Mouse (Mus musculus) heart, embryonic 13.5 days (tissue): Measurements from ENCODE around the gene Zfp239. TPM values are rescaled to one million over a fixed set of nuclear protein-coding genes. Genes with fewer than 3 reads are reported as not detected.

Experiments
- ATAC-seq: fragments of 200-750 bp; cut with Nextera tagmentation; 2 replicates; pipeline ENCODE4 v1.8.0; 2017; ENCODE audit warnings: moderate TSS enrichment; ENCODE audit not compliant: insufficient number of reproducible peaks, low FRiP score, low TSS enrichment; ENCODE audit errors: extremely low read depth
- H3K27ac ChIP-seq: fragments of 300-500 bp; sonication (generic); replicated peaks from 2 replicates; pipeline ENCODE4 v1.5.1; 2015; ENCODE audit warnings: moderate library complexity, mild to moderate bottlenecking, inconsistent platforms
- H3K27me3 ChIP-seq: fragments of 300-500 bp; sonication (generic); replicated peaks from 2 replicates; pipeline ENCODE4 v1.6.1; 2015; ENCODE audit warnings: mild to moderate bottlenecking, inconsistent platforms
- H3K36me3 ChIP-seq: fragments of 300-500 bp; sonication (generic); 2 replicates; pipeline ENCODE4 v1.6.1; 2015; ENCODE audit warnings: mild to moderate bottlenecking, inconsistent platforms
- H3K4me1 ChIP-seq: fragments of 300-500 bp; sonication (generic); 2 replicates; pipeline ENCODE4 v1.6.1; 2015; ENCODE audit warnings: inconsistent platforms
- H3K4me2 ChIP-seq: fragments of 300-500 bp; sonication (generic); 2 replicates; pipeline ENCODE4 v1.6.1; 2015; ENCODE audit warnings: inconsistent platforms, mild to moderate bottlenecking, moderate library complexity
- H3K4me3 ChIP-seq: fragments of 300-500 bp; sonication (generic); 2 replicates; pipeline ENCODE4 v1.5.1; 2015; ENCODE audit warnings: moderate library complexity, mild to moderate bottlenecking, inconsistent platforms
- H3K9ac ChIP-seq: fragments of 300-500 bp; sonication (generic); 2 replicates; pipeline ENCODE4 v1.6.1; 2015; ENCODE audit warnings: inconsistent platforms, mild to moderate bottlenecking, moderate library complexity
- H3K9me3 ChIP-seq: fragments of 300-500 bp; sonication (generic); 2 replicates; pipeline ENCODE4 v1.6.1; 2016; ENCODE audit warnings: inconsistent platforms
- WGBS: fragments of 180-500 bp; shearing (Covaris S2); methylation state at CpG from one replicate; pipeline ENCODE4 v1.1.7; 2015; ENCODE audit warnings: mixed read lengths; 5-methylcytosine and 5-hydroxymethylcytosine counted together
- polyA plus RNA-seq: library from polyadenylated mRNA; unstranded; fragments of >200 nt; fragmentation: Nextera tagmentation; extraction: Ambion mirVana; gene quantifications from 2 replicates; pipeline ENCODE4 v1.2.1, GENCODE M21; 2015

The Zfp239 gene
- polyA plus RNA-seq, 1 experiment from 2014 or later: 2.0 TPM

DNA sequence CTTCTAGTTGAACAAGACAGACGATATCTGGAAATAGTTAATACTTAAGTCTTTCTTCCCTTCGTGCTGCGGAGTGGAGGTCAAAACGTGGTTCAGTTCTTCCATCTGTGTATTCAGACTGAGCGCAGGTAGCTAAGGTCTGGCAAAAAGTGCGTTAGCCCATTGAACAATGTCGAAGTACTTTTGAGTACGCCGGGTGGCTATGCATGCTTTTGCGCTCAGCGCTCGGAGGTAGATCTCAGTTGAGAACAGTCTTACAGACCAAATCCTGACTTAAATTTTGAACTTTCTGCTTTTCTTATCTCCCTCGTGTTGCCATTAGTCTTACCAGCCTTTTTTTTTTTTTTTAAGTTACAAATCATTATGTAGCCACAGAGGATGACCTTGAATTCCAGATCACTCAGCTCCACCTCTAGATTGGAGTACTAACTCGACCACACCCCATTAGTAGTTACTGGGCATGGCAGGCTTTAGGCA, 46.6 kb downstream of the Zfp239 start:
- Histone ChIP-seq H3K27me3 (no peaks in the 10 kb centered on the region), H3K4me1 (peaks cover 45% of the 10 kb centered on the region), H3K4me2 (peak overlapping the region; percentile 90), H3K9me3 (no peaks in the 10 kb centered on the region), H3K36me3 (no peaks in the 10 kb centered on the region), H3K4me3 (peak overlapping the region; percentile 80), H3K9ac (peak overlapping the region; percentile 94), H3K27ac (peak overlapping the region; percentile 92)
- ATAC-seq: no peak
- under 1% methylated on average over 14 of the region's 14 CpGs for WGBS

DNA sequence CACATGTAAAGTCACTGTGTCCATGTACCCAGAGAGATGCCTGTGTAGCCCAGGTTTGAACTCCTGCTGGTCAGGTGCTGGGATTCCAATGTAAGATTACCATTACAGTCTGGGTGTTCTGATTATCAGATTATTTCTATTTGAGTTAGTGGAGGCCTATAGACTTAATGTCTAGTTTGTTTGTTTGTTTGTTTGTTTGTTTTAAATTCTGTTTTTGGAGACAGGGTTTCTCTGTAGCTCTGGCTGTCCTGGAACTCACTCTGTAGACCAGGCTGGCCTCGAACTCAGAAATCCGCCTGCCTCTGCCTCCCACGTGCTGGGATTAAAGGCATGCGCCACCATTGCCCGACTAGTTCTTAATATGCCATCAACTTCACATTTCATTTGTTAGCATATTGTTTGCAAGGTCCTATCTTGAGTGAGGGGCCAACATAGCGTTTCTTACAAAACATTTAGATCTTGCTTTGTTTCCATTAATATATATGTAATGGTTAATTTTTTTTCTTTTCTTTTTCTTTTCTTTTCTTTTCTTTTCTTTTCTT, 48.3 kb downstream of the Zfp239 start:
- 78% methylated on average over 6 of the region's 6 CpGs for WGBS
- H3K4me2 ChIP-seq: peak overlapping the region; percentile 90
- no peaks in the 10 kb centered on the region for H3K36me3 ChIP-seq
- peak overlapping the region; percentile 80 for H3K4me3 ChIP-seq
- no peak for ATAC-seq
- peaks cover 53% of the 10 kb centered on the region for H3K4me1 ChIP-seq
- H3K9me3 ChIP-seq: no peaks in the 10 kb centered on the region
- no peaks in the 10 kb centered on the region for H3K27me3 ChIP-seq
- H3K9ac ChIP-seq: peak overlapping the region; percentile 94
- no peak overlapping the region for H3K27ac ChIP-seq

DNA sequence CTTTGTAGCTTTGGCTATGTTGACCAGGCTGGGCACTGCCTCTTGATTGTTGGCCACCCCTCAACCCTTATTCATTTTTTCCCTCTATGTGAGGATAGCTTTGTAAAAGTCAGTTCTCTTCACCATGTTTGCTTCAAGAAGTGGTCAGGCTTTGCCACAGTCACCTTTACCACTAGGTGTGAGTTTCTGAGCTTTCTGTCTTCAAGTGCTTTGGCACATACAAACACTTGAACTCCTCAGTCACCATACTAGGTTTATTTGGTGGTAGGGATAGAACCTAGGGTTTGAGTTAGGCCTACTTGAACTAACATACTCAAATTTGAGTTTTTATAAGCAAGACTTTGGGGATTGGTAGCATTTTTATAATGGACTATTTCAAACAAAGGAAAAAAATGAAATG, 52.6 kb downstream of the Zfp239 start:
- H3K9me3 ChIP-seq: no peaks in the 10 kb centered on the region
- H3K9ac ChIP-seq: no peak overlapping the region
- H3K27me3 ChIP-seq: no peaks in the 10 kb centered on the region
- H3K27ac ChIP-seq: 0 out of 2 replicates have a peak overlapping the region, but pooled peaks have one; percentile 8
- no peak for ATAC-seq
- H3K4me3 ChIP-seq: no peak overlapping the region
- H3K4me2 ChIP-seq: no peak overlapping the region
- H3K36me3 ChIP-seq: no peaks in the 10 kb centered on the region; the same call in 1 of the 2 replicates
- H3K4me1 ChIP-seq: peaks cover 61% of the 10 kb centered on the region

DNA sequence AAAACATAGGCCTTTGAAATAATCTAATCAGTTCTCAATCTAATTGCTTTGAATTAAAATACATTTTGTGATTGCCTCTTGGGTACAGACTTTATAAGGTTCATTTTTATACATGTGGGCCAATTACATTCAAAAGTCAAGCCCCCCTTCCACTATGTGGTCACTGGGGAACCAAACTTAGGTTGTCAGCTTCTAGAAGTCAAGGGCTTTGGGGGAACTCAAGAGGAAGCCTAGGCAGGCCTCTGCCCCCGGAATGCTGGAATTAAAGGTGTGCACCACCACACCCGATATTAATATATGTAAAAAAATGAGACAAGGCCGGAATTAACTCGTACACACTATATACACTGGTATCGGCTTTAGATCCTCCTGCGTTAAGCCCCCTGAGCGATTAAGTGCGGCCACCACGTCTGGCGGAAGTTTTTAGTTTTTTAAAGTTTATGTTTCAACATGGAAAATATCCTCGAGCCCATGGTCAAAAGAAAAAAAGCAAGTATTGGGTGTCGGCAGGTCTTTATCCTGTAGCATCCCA, 54.4 kb downstream of the Zfp239 start:
- ATAC-seq: no peak
- Histone ChIP-seq H3K4me2 (peak overlapping the region; percentile 87), H3K27me3 (no peaks in the 10 kb centered on the region), H3K36me3 (peaks cover 14% of the 10 kb centered on the region), H3K4me1 (peaks cover 64% of the 10 kb centered on the region), H3K27ac (peak overlapping the region; percentile 98), H3K4me3 (peak overlapping the region; percentile 80), H3K9ac (peak overlapping the region; percentile 92), H3K9me3 (no peaks in the 10 kb centered on the region)
- WGBS: 2% methylated on average over 12 of the region's 12 CpGs

DNA sequence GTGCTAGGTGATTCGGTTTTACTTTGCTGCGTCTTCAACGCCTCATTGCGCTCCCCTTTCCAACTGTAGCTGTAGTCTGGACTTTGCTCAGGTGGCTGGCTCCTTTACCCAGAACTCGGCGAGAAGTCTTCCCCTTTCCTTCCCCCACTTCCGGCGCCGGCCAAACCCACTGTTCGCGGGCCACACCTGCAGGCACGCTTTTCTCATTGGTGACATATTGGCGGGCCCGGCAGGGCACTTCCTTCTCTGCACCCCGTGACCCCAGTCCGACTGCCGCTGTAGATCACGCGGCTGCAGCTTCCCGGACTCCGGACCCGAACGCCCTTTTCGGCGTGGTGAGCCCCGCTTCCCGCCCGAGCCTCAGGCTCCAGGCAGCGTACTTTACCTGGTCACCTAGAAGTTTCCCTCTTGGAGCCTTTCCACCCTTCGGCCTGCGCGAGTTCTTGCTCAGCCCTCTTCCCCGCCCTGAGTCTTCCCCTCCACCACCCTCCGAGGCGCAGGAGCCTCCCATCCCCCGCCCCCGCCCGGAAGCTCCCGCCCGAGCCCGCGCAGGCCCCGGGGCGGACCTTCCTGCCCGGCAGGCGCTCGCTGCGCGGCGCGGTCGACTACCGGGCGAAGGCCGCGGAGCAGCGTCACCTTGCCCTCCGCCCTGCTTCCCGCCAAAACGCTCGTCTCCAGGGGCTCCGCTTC, 55.0 kb downstream of the Zfp239 start:
- peak; percentile 91 for ATAC-seq
- peak overlapping the region; percentile 92 for H3K9ac ChIP-seq
- WGBS: under 1% methylated on average over 62 of the region's 62 CpGs
- no peaks in the 10 kb centered on the region for H3K9me3 ChIP-seq
- H3K4me1 ChIP-seq: peaks cover 59% of the 10 kb centered on the region
- H3K27me3 ChIP-seq: no peaks in the 10 kb centered on the region
- H3K27ac ChIP-seq: peak overlapping the region; percentile 98
- H3K4me2 ChIP-seq: peak overlapping the region; percentile 87
- H3K36me3 ChIP-seq: peaks cover 19% of the 10 kb centered on the region
- H3K4me3 ChIP-seq: peak overlapping the region; percentile 80

DNA sequence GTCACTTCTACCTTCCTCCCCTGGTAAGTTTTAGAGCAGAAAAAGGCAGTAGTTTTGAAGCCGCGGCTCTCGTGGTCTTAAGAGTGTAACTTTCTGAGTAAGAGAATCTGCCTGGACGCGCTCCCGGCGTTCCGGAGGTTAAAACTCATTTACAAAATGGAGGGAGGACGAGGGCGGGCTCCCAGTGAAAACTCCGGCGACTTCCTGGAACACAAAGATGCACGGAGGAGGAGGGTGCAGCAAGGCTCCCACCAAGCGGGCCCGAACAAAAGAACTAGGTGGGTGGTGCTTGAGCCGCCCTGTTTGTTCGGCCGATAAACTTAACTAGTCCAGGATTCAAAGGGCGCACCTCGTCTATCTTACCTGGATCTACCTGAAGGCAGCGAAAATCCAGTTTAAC, 55.7 kb downstream of the Zfp239 start:
- H3K27me3 ChIP-seq: no peaks in the 10 kb centered on the region
- H3K4me2 ChIP-seq: peak overlapping the region; percentile 87
- no peak; the same call in 1 of the 2 replicates for ATAC-seq
- peak overlapping the region; percentile 92 for H3K9ac ChIP-seq
- under 1% methylated on average over 21 of the region's 21 CpGs for WGBS
- peaks cover 25% of the 10 kb centered on the region for H3K36me3 ChIP-seq
- peak overlapping the region; percentile 98 for H3K27ac ChIP-seq
- H3K9me3 ChIP-seq: no peaks in the 10 kb centered on the region
- peaks cover 55% of the 10 kb centered on the region for H3K4me1 ChIP-seq
- H3K4me3 ChIP-seq: peak overlapping the region; percentile 80

DNA sequence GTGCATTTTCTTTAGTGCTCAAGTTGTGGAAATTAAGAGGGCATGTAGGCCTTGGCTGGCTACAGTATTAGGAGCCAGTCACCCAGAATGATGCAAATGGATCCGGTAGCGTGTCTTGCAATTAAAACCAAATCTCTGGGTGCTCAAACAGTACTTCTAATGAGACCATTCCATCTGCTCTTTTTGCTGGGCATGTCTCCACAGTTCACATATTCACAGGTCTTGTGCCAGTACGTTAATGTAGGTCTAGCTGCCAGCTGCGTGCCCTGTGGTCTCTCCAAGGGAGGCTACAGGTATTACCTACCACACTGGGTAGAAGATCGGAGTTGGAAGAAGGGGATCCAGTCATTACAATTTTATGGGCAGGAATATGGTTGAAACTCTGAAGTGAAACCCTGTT, 56.1 kb downstream of the Zfp239 start:
- Histone ChIP-seq H3K9ac (peak overlapping the region; percentile 92), H3K4me1 (peaks cover 55% of the 10 kb centered on the region), H3K27ac (peak overlapping the region; percentile 98), H3K4me2 (peak overlapping the region; percentile 87), H3K4me3 (peak overlapping the region; percentile 80), H3K9me3 (no peaks in the 10 kb centered on the region), H3K27me3 (no peaks in the 10 kb centered on the region), H3K36me3 (peaks cover 28% of the 10 kb centered on the region)
- no peak for ATAC-seq
- WGBS: 31% methylated on average over 5 of the region's 5 CpGs

DNA sequence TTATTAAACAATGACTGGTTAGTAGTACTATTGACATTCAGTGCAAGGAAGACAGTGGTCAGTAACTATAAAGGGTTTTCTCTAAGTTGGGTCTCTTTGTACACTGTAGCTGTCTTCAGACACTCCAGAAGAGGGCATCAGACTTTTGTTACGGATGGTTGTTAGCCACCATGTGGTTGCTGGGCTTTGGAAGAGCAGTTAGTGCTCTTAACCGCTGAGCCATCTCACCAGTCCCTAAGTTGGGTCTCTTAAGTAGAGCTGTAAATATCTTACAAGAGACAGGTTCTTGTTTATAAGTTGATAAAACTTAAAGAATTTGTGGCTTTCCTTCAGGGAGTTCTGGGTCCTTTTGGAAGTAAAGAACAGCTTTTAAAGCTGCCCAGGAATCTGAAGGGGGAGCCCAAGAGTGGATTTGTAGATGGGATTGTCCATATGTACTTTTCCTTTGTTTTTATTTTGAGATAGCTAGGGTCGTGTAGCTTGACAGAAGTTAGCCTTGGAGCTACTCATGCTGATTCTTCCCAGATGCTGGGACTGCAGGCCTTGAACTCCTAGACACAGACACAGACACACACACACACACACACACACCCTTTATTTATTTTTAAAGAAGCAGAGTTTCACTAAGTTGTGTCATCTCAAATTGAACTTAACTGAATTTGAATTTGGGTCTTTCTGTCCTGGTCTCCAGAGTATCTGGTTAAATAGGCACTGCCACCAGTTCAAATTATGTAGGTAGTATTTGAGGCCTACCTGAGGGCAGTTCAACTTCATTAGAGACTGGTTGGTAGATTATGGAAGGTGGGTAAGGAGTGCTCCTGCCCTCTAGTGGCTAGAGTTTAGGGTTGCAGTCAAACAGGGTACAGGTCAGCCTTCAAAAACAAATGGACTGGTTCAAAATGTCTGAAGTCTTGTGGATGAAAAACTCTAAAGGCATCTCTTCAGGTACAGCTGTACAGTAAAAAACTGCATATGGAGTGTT, 59.0 kb downstream of the Zfp239 start:
- 57% methylated on average over 3 of the region's 3 CpGs for WGBS
- Histone ChIP-seq H3K27me3 (no peaks in the 10 kb centered on the region), H3K36me3 (peaks cover 39% of the 10 kb centered on the region)

DNA sequence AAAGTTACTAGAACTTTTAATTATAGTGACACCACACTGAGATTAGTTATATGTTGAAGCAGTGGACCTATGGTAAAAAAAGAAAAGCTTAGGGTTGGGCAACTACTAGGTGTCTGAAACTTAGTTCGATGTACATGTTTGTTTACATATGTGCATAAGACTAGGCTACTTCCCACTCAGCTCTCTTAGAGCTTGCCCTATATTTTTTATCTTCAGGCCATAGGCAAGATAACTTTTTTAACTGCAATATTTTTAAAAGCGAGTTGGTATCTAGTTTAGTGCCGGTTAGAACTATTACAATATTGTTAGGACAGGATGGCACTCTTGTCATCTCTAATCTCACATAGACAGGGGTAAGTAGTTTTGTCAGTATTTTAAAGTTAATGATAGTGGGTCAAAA, 60.1 kb downstream of the Zfp239 start:
- Histone ChIP-seq H3K36me3 (peaks cover 50% of the 10 kb centered on the region), H3K9ac (no peak overlapping the region), H3K4me1 (peaks cover 32% of the 10 kb centered on the region), H3K4me3 (no peak overlapping the region), H3K27me3 (no peaks in the 10 kb centered on the region), H3K4me2 (no peak overlapping the region), H3K27ac (no peak overlapping the region), H3K9me3 (no peaks in the 10 kb centered on the region)
- WGBS: 88% methylated on average over 3 of the region's 3 CpGs
- no peak for ATAC-seq

More for the DNA sequence above, 59.0 kb downstream of the Zfp239 start:
- no peak overlapping the region for H3K4me3 ChIP-seq
- no peak for ATAC-seq
- H3K27ac ChIP-seq: no peak overlapping the region; the same call in 1 of the 2 replicates
- H3K9ac ChIP-seq: 0 out of 2 replicates have a peak overlapping the region, but pooled peaks have one; percentile 24
- H3K9me3 ChIP-seq: no peaks in the 10 kb centered on the region
- H3K4me2 ChIP-seq: peak overlapping the region; percentile 87; the same call in 1 of the 2 replicates
- H3K4me1 ChIP-seq: peaks cover 38% of the 10 kb centered on the region
